Mouse (Mus musculus) layer of hippocampus, postnatal 14 days (tissue): Measurements from ENCODE around the gene Lhx5. TPM values are rescaled to one million over a fixed set of nuclear protein-coding genes. Genes with fewer than 3 reads are reported as not detected.

Source experiments
- DNase-seq, 2 experiments: peaks; one replicate each; pipeline ENCODE4 v3.0.0; 2021 to 2022; ENCODE audit warnings: low spot score in 2 of 2, mixed read lengths in 1 of 2
- long read RNA-seq, 2 experiments: library from polyadenylated mRNA; stranded (forward); transcript quantifications; one replicate each; pipeline ENCODE4 v2.0.0; 2021
- total RNA-seq, 2 experiments: library from RNA; stranded (reverse); gene quantifications; 2 replicates each; pipeline ENCODE4 v1.2.3; 2021

The Lhx5 gene
- under 1 TPM; 0.32 to 0.41 TPM for total RNA-seq
- long read RNA-seq, experiment 1, result 0 reads
- long read RNA-seq, experiment 2, result 0 reads

GRCm38 (mm10) chr5:120431649-120432485 is at the start of gene Lhx5:
TSS of gene Lhx5 (plus strand) at chr5:120431699.
- no peak for DNase-seq

GRCm38 (mm10) chr5:120386361-120386760 is 45.1 kb upstream of the Lhx5 start:
- peak; percentile 12 to 13 for DNase-seq

GRCm38 (mm10) chr5:120388765-120389164 is 42.7 kb upstream of the Lhx5 start:
- DNase-seq, result no peak

GRCm38 (mm10) chr5:120389973-120390372 is 41.5 kb upstream of the Lhx5 start:
- DNase-seq, result no peak

GRCm38 (mm10) chr5:120393871-120394667 is 37.4 kb upstream of the Lhx5 start:
- DNase-seq, result no peak

GRCm38 (mm10) chr5:120397988-120398387 is 33.5 kb upstream of the Lhx5 start:
- no peak for DNase-seq

GRCm38 (mm10) chr5:120404831-120405591 is 26.5 kb upstream of the Lhx5 start:
- DNase-seq, result no peak

GRCm38 (mm10) chr5:120408933-120409332 is 22.6 kb upstream of the Lhx5 start:
- no peak for DNase-seq

- peak; percentile 59 to 64 for DNase-seq
Measured at GRCm38 (mm10) chr5:120409385-120410378, 21.8 kb upstream of the Lhx5 start.

GRCm38 (mm10) chr5:120413436-120413835 is 18.1 kb upstream of the Lhx5 start:
- DNase-seq, result no peak

GRCm38 (mm10) chr5:120420106-120420505 is 11.4 kb upstream of the Lhx5 start:
- peak in 1 of 2 experiments; percentile 44 for DNase-seq

GRCm38 (mm10) chr5:120424039-120424438 is 7.5 kb upstream of the Lhx5 start:
- peak in 1 of 2 experiments; percentile 31 for DNase-seq

GRCm38 (mm10) chr5:120424657-120425056 is 6.8 kb upstream of the Lhx5 start:
- DNase-seq, result no peak

- DNase-seq, result no peak
Measured at GRCm38 (mm10) chr5:120425711-120426110, 5.8 kb upstream of the Lhx5 start.

- DNase-seq, result no peak
Measured at GRCm38 (mm10) chr5:120426572-120426971, 4.9 kb upstream of the Lhx5 start.

- DNase-seq, result no peak
Measured at GRCm38 (mm10) chr5:120427451-120427938, 4.0 kb upstream of the Lhx5 start.

GRCm38 (mm10) chr5:120428189-120428838 is 3.2 kb upstream of the Lhx5 start:
- no peak for DNase-seq

GRCm38 (mm10) chr5:120428990-120429389 is 2.5 kb upstream of the Lhx5 start:
- no peak for DNase-seq

GRCm38 (mm10) chr5:120429692-120430091 is 1.8 kb upstream of the Lhx5 start:
- no peak for DNase-seq
